Mouse (Mus musculus) liver, postnatal 0 days (tissue): Measurements from ENCODE around the gene Psmb3.

ENCODE experiments used
- CTCF ChIP-seq: sonication (generic); IDR thresholded peaks from 2 replicates; pipeline ENCODE4 v1.5.1; 2016; ENCODE audit warnings: antibody characterized with exemption, low read depth
- EP300 ChIP-seq: IDR thresholded peaks from 2 replicates; pipeline ENCODE4 v1.6.1; 2016; ENCODE audit warnings: antibody characterized with exemption, low read depth, mild to moderate bottlenecking

GRCm38 (mm10) chr11:97697891-97698529, 5.2 kb upstream of the Psmb3 start:
- no peak for TF ChIP-seq CTCF
- no peak for TF ChIP-seq EP300
